Mouse (Mus musculus): ENCODE data around the gene Cnnm2. TPM values are rescaled to one million over a fixed set of nuclear protein-coding genes. Genes with fewer than 3 reads are reported as not detected.

The Cnnm2 gene
- total RNA-seq, 1 experiment = 43.2 TPM

DNA sequence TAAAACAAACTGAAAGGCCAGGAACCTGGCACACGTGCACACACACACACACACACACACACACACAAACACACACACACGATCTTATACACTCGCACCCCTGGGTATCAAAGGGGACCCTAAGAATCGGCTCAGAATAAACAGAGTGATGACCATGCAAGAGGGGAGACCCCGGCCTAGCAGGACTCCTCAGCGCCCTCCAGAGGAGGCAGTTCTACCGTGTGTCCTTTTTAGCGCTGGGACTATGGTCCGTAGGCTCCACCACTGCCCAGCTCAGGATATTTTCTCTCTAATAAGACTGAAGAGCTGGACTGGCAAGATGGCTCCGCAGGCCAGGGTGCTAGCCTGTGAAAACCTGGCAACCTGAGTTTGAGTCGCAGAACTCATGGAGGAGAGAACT, 37.0 kb upstream of the Cnnm2 start:
- no peak overlapping the region for H3K27ac ChIP-seq (ENCODE audit: insufficient read depth, low read depth, low read length, poor library complexity, severe bottlenecking)
- TF ChIP-seq ZNF384 (IDR thresholded peaks at IDR 0.05; ENCODE audit: low read depth, low read length) (no peak), ZC3H11A (IDR thresholded peaks at IDR 0.05; ENCODE audit: borderline replicate concordance, low read depth, low read length) (no peak), HCFC1 (IDR thresholded peaks at IDR 0.05; ENCODE audit: borderline replicate concordance, insufficient read depth, low read length) (no peak), CHD2 (IDR thresholded peaks at IDR 0.05; ENCODE audit: low read depth, low read length) (no peak), MAFK (IDR thresholded peaks at IDR 0.05; ENCODE audit: insufficient read depth, low read depth, low read length) (no peak)
- in situ Hi-C loops (cut with MboI; ENCODE audit: low sequenced_read_pairs in 2 of 2, unreplicated experiment in 2 of 2) = no loop called here
- H3K4me1 ChIP-seq (ENCODE audit: control insufficient read depth in 2 of 2, insufficient read depth in 2 of 2, low read length in 2 of 2, poor library complexity in 1 of 2) = no peaks in the 10 kb centered on the region
- H3K36me3 ChIP-seq (ENCODE audit: control insufficient read depth, insufficient read depth, low read length, poor library complexity, severe bottlenecking) = no peaks in the 10 kb centered on the region
- H3K9ac ChIP-seq (ENCODE audit: insufficient read depth, low read depth, low read length, poor library complexity, severe bottlenecking) = peak overlapping the region; percentile 47; the same call in 1 of the 2 replicates
- peak overlapping the region; percentile 14 to 53; a peak in 3 of 4 replicates for H3K4me3 ChIP-seq (ENCODE audit: insufficient read depth in 1 of 2, low read depth in 1 of 2, low read length in 2 of 2, poor library complexity in 1 of 2, severe bottlenecking in 1 of 2)
- no peaks in the 10 kb centered on the region for H3K9me3 ChIP-seq (ENCODE audit: control insufficient read depth, insufficient read depth, low read depth, low read length)
- DNase-seq (ENCODE audit: low read depth, low spot score) = no peak

DNA sequence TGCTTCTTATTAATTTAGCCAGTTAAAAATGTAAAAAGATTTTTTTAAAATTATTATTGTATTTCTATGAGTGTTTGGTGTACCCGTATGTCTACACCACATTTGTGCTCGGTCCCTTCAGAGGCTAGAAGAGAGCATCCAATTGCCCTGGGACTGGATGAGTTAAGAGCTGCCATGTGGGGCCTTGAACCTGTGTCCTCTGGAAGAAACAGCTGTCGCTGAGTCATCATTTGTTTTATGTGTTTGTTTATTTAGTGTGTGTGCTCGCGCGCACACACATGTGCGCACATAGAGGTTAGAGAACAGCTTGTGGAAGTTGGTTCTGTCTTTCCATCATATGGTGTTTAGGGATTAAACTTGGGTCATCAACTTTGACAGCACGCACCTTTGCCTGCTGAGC, 35.3 kb upstream of the Cnnm2 start:
- no peak for DNase-seq (ENCODE audit: low read depth, low spot score)
- TF ChIP-seq MAFK (IDR thresholded peaks at IDR 0.05; ENCODE audit: insufficient read depth, low read depth, low read length) (peak; percentile 60), ZC3H11A (IDR thresholded peaks at IDR 0.05; ENCODE audit: borderline replicate concordance, low read depth, low read length) (no peak)

DNA sequence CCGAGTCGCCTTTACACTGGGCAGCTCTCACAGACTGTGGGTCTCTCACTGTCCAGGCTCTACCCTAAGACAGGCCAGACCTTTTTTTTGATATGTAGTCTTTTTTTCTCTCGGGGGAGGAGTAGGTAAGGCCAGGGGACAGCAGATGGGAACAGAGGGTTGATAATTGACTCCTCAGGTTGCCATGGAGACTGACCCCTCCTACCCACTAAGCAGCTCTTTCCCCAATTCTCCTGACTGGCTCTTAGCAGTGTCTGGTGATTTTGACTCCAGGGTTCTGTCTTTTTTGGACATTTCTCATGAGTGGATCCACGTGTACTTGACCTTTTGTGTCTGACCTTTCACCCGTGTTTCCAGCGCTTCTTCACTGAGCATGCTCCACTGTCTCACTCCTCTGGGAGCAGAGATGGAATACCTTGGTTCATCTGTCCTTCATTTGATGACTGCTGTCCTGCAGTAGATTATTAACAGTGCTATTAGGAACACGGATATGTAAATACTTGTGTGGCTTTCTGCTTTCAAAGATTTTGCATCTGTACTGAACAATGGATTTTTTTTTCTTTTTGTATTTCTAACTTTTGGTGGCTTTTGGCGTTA, 34.2 kb upstream of the Cnnm2 start:
- Histone ChIP-seq H3K27ac (ENCODE audit: insufficient read depth, low read depth, low read length, poor library complexity, severe bottlenecking) (no peak overlapping the region), H3K4me3 (ENCODE audit: insufficient read depth in 1 of 2, low read depth in 1 of 2, low read length in 2 of 2, poor library complexity in 1 of 2, severe bottlenecking in 1 of 2) (no peak overlapping the region), H3K36me3 (ENCODE audit: control insufficient read depth, insufficient read depth, low read length, poor library complexity, severe bottlenecking) (0 out of 2 replicates have a peak, but pooled peaks cover 2% of the 10 kb centered on the region), H3K4me1 (ENCODE audit: control insufficient read depth in 2 of 2, insufficient read depth in 2 of 2, low read length in 2 of 2, poor library complexity in 1 of 2) (no peaks in the 10 kb centered on the region), H3K9me3 (ENCODE audit: control insufficient read depth, insufficient read depth, low read depth, low read length) (no peaks in the 10 kb centered on the region), H3K9ac (ENCODE audit: insufficient read depth, low read depth, low read length, poor library complexity, severe bottlenecking) (no peak overlapping the region)
- TF ChIP-seq ZC3H11A (IDR thresholded peaks at IDR 0.05; ENCODE audit: borderline replicate concordance, low read depth, low read length) = no peak
- no peak for TF ChIP-seq CHD2 (IDR thresholded peaks at IDR 0.05; ENCODE audit: low read depth, low read length)
- TF ChIP-seq MAFK (IDR thresholded peaks at IDR 0.05; ENCODE audit: insufficient read depth, low read depth, low read length) = no peak
- TF ChIP-seq HCFC1 (IDR thresholded peaks at IDR 0.05; ENCODE audit: borderline replicate concordance, insufficient read depth, low read length) = no peak
- no peak for TF ChIP-seq ZNF384 (IDR thresholded peaks at IDR 0.05; ENCODE audit: low read depth, low read length)
- in situ Hi-C loops (cut with MboI; ENCODE audit: low sequenced_read_pairs in 2 of 2, unreplicated experiment in 2 of 2) = no loop called here
- no peak for DNase-seq (ENCODE audit: low read depth, low spot score)

More for the DNA sequence above, 35.3 kb upstream of the Cnnm2 start:
- Histone ChIP-seq H3K36me3 (ENCODE audit: control insufficient read depth, insufficient read depth, low read length, poor library complexity, severe bottlenecking) (0 out of 2 replicates have a peak, but pooled peaks cover 2% of the 10 kb centered on the region), H3K4me1 (ENCODE audit: control insufficient read depth in 2 of 2, insufficient read depth in 2 of 2, low read length in 2 of 2, poor library complexity in 1 of 2) (no peaks in the 10 kb centered on the region), H3K4me3 (ENCODE audit: insufficient read depth in 1 of 2, low read depth in 1 of 2, low read length in 2 of 2, poor library complexity in 1 of 2, severe bottlenecking in 1 of 2) (no peak overlapping the region), H3K9ac (ENCODE audit: insufficient read depth, low read depth, low read length, poor library complexity, severe bottlenecking) (no peak overlapping the region), H3K9me3 (ENCODE audit: control insufficient read depth, insufficient read depth, low read depth, low read length) (no peaks in the 10 kb centered on the region), H3K27ac (ENCODE audit: insufficient read depth, low read depth, low read length, poor library complexity, severe bottlenecking) (no peak overlapping the region)
- in situ Hi-C loops (cut with MboI; ENCODE audit: low sequenced_read_pairs in 2 of 2, unreplicated experiment in 2 of 2) = no loop called here

- H3K4me1 ChIP-seq (ENCODE audit: control insufficient read depth in 2 of 2, insufficient read depth in 2 of 2, low read length in 2 of 2, poor library complexity in 1 of 2) = no peaks in the 10 kb centered on the region
- H3K27ac ChIP-seq (ENCODE audit: insufficient read depth, low read depth, low read length, poor library complexity, severe bottlenecking) = no peak overlapping the region
- H3K9ac ChIP-seq (ENCODE audit: insufficient read depth, low read depth, low read length, poor library complexity, severe bottlenecking) = no peak overlapping the region
- in situ Hi-C loops (cut with MboI; ENCODE audit: low sequenced_read_pairs in 2 of 2, unreplicated experiment in 2 of 2) = no loop called here
- H3K4me3 ChIP-seq (ENCODE audit: insufficient read depth in 1 of 2, low read depth in 1 of 2, low read length in 2 of 2, poor library complexity in 1 of 2, severe bottlenecking in 1 of 2) = no peak overlapping the region
- no peak for TF ChIP-seq CHD2 (IDR thresholded peaks at IDR 0.05; ENCODE audit: low read depth, low read length)
- no peak for TF ChIP-seq ZNF384 (IDR thresholded peaks at IDR 0.05; ENCODE audit: low read depth, low read length)
- TF ChIP-seq MAFK (IDR thresholded peaks at IDR 0.05; ENCODE audit: insufficient read depth, low read depth, low read length) = no peak
- no peak for TF ChIP-seq ZC3H11A (IDR thresholded peaks at IDR 0.05; ENCODE audit: borderline replicate concordance, low read depth, low read length)
- no peak for TF ChIP-seq HCFC1 (IDR thresholded peaks at IDR 0.05; ENCODE audit: borderline replicate concordance, insufficient read depth, low read length)
- no peaks in the 10 kb centered on the region for H3K9me3 ChIP-seq (ENCODE audit: control insufficient read depth, insufficient read depth, low read depth, low read length)
- H3K36me3 ChIP-seq (ENCODE audit: control insufficient read depth, insufficient read depth, low read length, poor library complexity, severe bottlenecking) = 0 out of 2 replicates have a peak, but pooled peaks cover 2% of the 10 kb centered on the region
- no peak for DNase-seq (ENCODE audit: low read depth, low spot score)
These were observed 33.4 kb upstream of the Cnnm2 start for GRCm38 (mm10) chr19:46727945-46728540.

Measured in ES-E14 (cell line).